Mouse (Mus musculus) bone marrow macrophage, adult 2 months (primary cell): Measurements from ENCODE around the gene Krt25.

ENCODE experiments used
- CTCF ChIP-seq: IDR thresholded peaks from 2 replicates; pipeline ENCODE4 v1.5.1; 2012; ENCODE audit warnings: low read depth, mild to moderate bottlenecking, low read length, moderate library complexity
- POLR2A ChIP-seq: IDR thresholded peaks from 2 replicates; pipeline ENCODE4 v1.6.1; 2012; ENCODE audit warnings: mild to moderate bottlenecking, low read depth, low read length, borderline replicate concordance

DNA sequence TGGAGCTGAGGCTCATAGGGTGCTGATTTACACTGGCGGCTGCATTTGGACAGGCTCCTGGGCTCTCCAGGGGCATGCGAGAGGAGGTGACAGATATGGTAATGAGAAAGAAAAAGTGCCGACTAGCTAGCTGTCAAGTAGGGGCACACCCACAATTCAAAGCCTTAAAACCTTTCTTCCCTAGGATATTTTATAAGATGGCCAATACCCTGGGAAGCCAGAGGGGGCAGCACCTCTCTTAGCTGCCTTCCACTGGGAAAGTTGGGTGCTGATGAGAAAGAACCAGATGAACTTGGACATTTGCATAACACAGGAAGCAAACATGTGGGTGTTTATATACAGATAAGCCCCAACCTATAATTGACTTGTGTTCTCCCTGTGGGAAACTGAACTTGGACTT lies 46.5 kb upstream of the Krt25 start:
- no peak for TF ChIP-seq POLR2A
- no peak for TF ChIP-seq CTCF
